Mouse (Mus musculus) MEL (cell line): Measurements from ENCODE around the gene Gm13889. TPM values are rescaled to one million over a fixed set of nuclear protein-coding genes. Genes with fewer than 3 reads are reported as not detected.

Experiments used
- DNase-seq: peaks from one replicate; pipeline ENCODE4 v3.0.0; 2011; ENCODE audit warnings: low read depth, low spot score
- H3K27ac ChIP-seq: 2 replicates; pipeline ENCODE4 v1.5.1; 2012; ENCODE audit warnings: low read depth, mild to moderate bottlenecking, control low read depth, low read length, moderate library complexity; ENCODE audit not compliant: control insufficient read depth
- H3K27me3 ChIP-seq, 2 experiments: fragments of 150-350 bp in 1 of 2; sonication (generic) in 1 of 2; 2 replicates each; pipeline ENCODE4 v1.6.1; 2012; ENCODE audit warnings: low read length in 2 of 2, mild to moderate bottlenecking in 2 of 2, improper control_type of control experiment in 1 of 2, moderate library complexity in 1 of 2; ENCODE audit not compliant: insufficient read depth in 2 of 2, control insufficient read depth in 1 of 2
- H3K36me3 ChIP-seq, 2 experiments: 2 replicates each; pipeline ENCODE4 v1.6.1; 2012 to 2014; ENCODE audit warnings: low read length in 2 of 2, improper control_type of control experiment in 1 of 2, inconsistent platforms in 1 of 2, mild to moderate bottlenecking in 1 of 2; ENCODE audit not compliant: insufficient read depth in 2 of 2, control insufficient read depth in 1 of 2
- H3K4me1 ChIP-seq, 2 experiments: fragments of 150-350 bp in 1 of 2; sonication (generic) in 1 of 2; 2 replicates each; pipeline ENCODE4 v1.6.1; 2012; ENCODE audit warnings: low read length in 2 of 2, improper control_type of control experiment in 1 of 2, mild to moderate bottlenecking in 1 of 2; ENCODE audit not compliant: insufficient read depth in 2 of 2, control insufficient read depth in 1 of 2
- H3K4me3 ChIP-seq, 2 experiments: fragments of 150-350 bp in 1 of 2; sonication (generic) in 1 of 2; 2 replicates each; pipeline ENCODE4 v1.5.1; 2012; ENCODE audit warnings: low read depth in 2 of 2, low read length in 2 of 2, mild to moderate bottlenecking in 2 of 2, moderate library complexity in 2 of 2, control low read depth in 1 of 2, improper control_type of control experiment in 1 of 2; ENCODE audit not compliant: control insufficient read depth in 1 of 2, insufficient read depth in 1 of 2
- H3K79me2 ChIP-seq: 2 replicates; pipeline ENCODE4 v1.6.1; 2012; ENCODE audit warnings: mild to moderate bottlenecking, low read length, moderate library complexity; ENCODE audit not compliant: control insufficient read depth, poor library complexity, insufficient read depth
- H3K9ac ChIP-seq: 2 replicates; pipeline ENCODE4 v1.6.1; 2012; ENCODE audit warnings: low read depth, mild to moderate bottlenecking, control low read depth, low read length, moderate library complexity; ENCODE audit not compliant: control insufficient read depth, poor library complexity, severe bottlenecking
- H3K9me3 ChIP-seq: fragments of 150-350 bp; sonication (generic); replicated peaks from 2 replicates; pipeline ENCODE4 v1.6.1; 2012; ENCODE audit warnings: mild to moderate bottlenecking, low read length, improper control_type of control experiment, moderate library complexity; ENCODE audit not compliant: insufficient read depth
- CHD2 ChIP-seq: IDR thresholded peaks from 2 replicates; pipeline ENCODE4 v1.6.1; 2011; ENCODE audit warnings: low read length, improper control_type of control experiment
- CTCF ChIP-seq, 3 experiments: IDR thresholded peaks in 2 of 3; conservative IDR thresholded peaks in 1 of 3; 2 replicates each; pipeline ENCODE4 v1.5.1; 2011 to 2012; ENCODE audit warnings: low read length in 3 of 3, low read depth in 2 of 3, mild to moderate bottlenecking in 2 of 3, improper control_type of control experiment in 1 of 3, inconsistent platforms in 1 of 3, mixed read lengths in 1 of 3, moderate library complexity in 1 of 3; ENCODE audit not compliant: control insufficient read depth in 1 of 3, insufficient read depth in 1 of 3, poor library complexity in 1 of 3, severe bottlenecking in 1 of 3
- E2F4 ChIP-seq: IDR thresholded peaks from 2 replicates; pipeline ENCODE4 v1.6.1; 2011; ENCODE audit warnings: low read depth, low read length, improper control_type of control experiment, borderline replicate concordance
- ETS1 ChIP-seq: IDR thresholded peaks from 2 replicates; pipeline ENCODE4 v1.6.1; 2012; ENCODE audit warnings: low read depth, mild to moderate bottlenecking, inconsistent platforms, low read length, improper control_type of control experiment, moderate library complexity
- GATA1 ChIP-seq: IDR thresholded peaks from 2 replicates; pipeline ENCODE4 v1.6.1; 2011; ENCODE audit warnings: low read depth, low read length, improper control_type of control experiment
- JUND ChIP-seq: IDR thresholded peaks from 2 replicates; pipeline ENCODE4 v1.6.1; 2011; ENCODE audit warnings: low read depth, mild to moderate bottlenecking, improper control_type of control experiment, low read length
- KAT2A ChIP-seq: conservative IDR thresholded peaks from 2 replicates; pipeline ENCODE4 v1.6.1; 2012; ENCODE audit warnings: low read depth, low read length, improper control_type of control experiment, inconsistent platforms
- MAX ChIP-seq: IDR thresholded peaks from 2 replicates; pipeline ENCODE4 v1.6.1; 2011; ENCODE audit warnings: low read length, improper control_type of control experiment
- MEF2A ChIP-seq: IDR thresholded peaks from 2 replicates; pipeline ENCODE4 v1.6.1; 2014; ENCODE audit warnings: low read depth, mild to moderate bottlenecking, inconsistent platforms, low read length, improper control_type of control experiment; ENCODE audit not compliant: poor library complexity, insufficient replicate concordance, severe bottlenecking; ENCODE audit errors: extremely low read depth
- MYC ChIP-seq: IDR thresholded peaks from 2 replicates; pipeline ENCODE4 v1.6.1; 2011; ENCODE audit warnings: low read depth, mild to moderate bottlenecking, low read length, improper control_type of control experiment, moderate library complexity
- NRF1 ChIP-seq: IDR thresholded peaks from 2 replicates; pipeline ENCODE4 v1.6.1; 2014; ENCODE audit warnings: low read depth, mild to moderate bottlenecking, inconsistent platforms, low read length, improper control_type of control experiment, moderate library complexity; ENCODE audit not compliant: poor library complexity, insufficient read depth, severe bottlenecking
- POLR2A ChIP-seq, 2 experiments: IDR thresholded peaks; 2 replicates each; pipeline ENCODE4 v1.6.1; 2011 to 2012; ENCODE audit warnings: low read length in 2 of 2, mild to moderate bottlenecking in 2 of 2, control low read depth in 1 of 2, improper control_type of control experiment in 1 of 2, low read depth in 1 of 2, moderate library complexity in 1 of 2; ENCODE audit not compliant: control insufficient read depth in 1 of 2, insufficient read depth in 1 of 2, poor library complexity in 1 of 2
- POLR2AphosphoS2 ChIP-seq: IDR thresholded peaks from 2 replicates; pipeline ENCODE4 v1.6.1; 2011; ENCODE audit warnings: low read length, improper control_type of control experiment
- POLR2AphosphoS5 ChIP-seq: IDR thresholded peaks from 2 replicates; pipeline ENCODE4 v1.6.1; 2012; ENCODE audit warnings: low read depth, borderline replicate concordance, mild to moderate bottlenecking, inconsistent platforms, low read length, moderate library complexity, mixed read lengths
- SIN3A ChIP-seq: IDR thresholded peaks from 2 replicates; pipeline ENCODE4 v1.6.1; 2012; ENCODE audit warnings: low read length, improper control_type of control experiment, inconsistent platforms
- SMC3 ChIP-seq: IDR thresholded peaks from 2 replicates; pipeline ENCODE4 v1.6.1; 2011; ENCODE audit warnings: low read depth, low read length, improper control_type of control experiment
- TAL1 ChIP-seq: IDR thresholded peaks from 2 replicates; pipeline ENCODE4 v1.6.1; 2012; ENCODE audit warnings: mild to moderate bottlenecking, inconsistent platforms, low read length, moderate library complexity, mixed read lengths
- TBP ChIP-seq: IDR thresholded peaks from 2 replicates; pipeline ENCODE4 v1.8.0; 2011; ENCODE audit warnings: low read depth, low read length, improper control_type of control experiment
- TCF12 ChIP-seq: IDR thresholded peaks from 2 replicates; pipeline ENCODE4 v1.6.1; 2014; ENCODE audit warnings: low read depth, mild to moderate bottlenecking, inconsistent platforms, low read length, improper control_type of control experiment, moderate library complexity
- UBTF ChIP-seq: IDR thresholded peaks from 2 replicates; pipeline ENCODE4 v1.6.1; 2012; ENCODE audit warnings: low read depth, mild to moderate bottlenecking, inconsistent platforms, low read length, improper control_type of control experiment, moderate library complexity, borderline replicate concordance; ENCODE audit not compliant: insufficient read depth
- USF1 ChIP-seq: IDR thresholded peaks from 2 replicates; pipeline ENCODE4 v1.6.1; 2014; ENCODE audit warnings: low read depth, mild to moderate bottlenecking, inconsistent platforms, low read length, improper control_type of control experiment, moderate library complexity
- ZC3H11A ChIP-seq: IDR thresholded peaks from 2 replicates; pipeline ENCODE4 v1.6.1; 2012; ENCODE audit warnings: low read depth, mild to moderate bottlenecking, inconsistent platforms, low read length, improper control_type of control experiment
- ZKSCAN1 ChIP-seq: IDR thresholded peaks from 2 replicates; pipeline ENCODE4 v1.6.1; 2012; ENCODE audit warnings: low read depth, mild to moderate bottlenecking, inconsistent platforms, low read length, improper control_type of control experiment, moderate library complexity
- ZMIZ1 ChIP-seq: IDR thresholded peaks from 2 replicates; pipeline ENCODE4 v1.6.1; 2012; ENCODE audit warnings: low read depth, mild to moderate bottlenecking, inconsistent platforms, low read length, improper control_type of control experiment, moderate library complexity
- polyA plus RNA-seq, 2 experiments: library from polyadenylated mRNA; stranded (reverse) in 1 of 2; unstranded in 1 of 2; fragments of >175 nt in 1 of 2; fragments of >200 nt in 1 of 2; gene quantifications; 2 replicates each; pipeline versions ENCODE4 v1.2.1 to v1.2.4; 2012; ENCODE audit warnings: low replicate concordance in 2 of 2, low read depth in 1 of 2; ENCODE audit not compliant: insufficient read length in 2 of 2, insufficient read depth in 1 of 2, missing spikeins in 1 of 2
- total RNA-seq: library from RNA; depleted of rRNA; stranded (reverse); fragments of 300-350 nt; gene quantifications from 2 replicates; pipeline ENCODE4 v1.2.3, GENCODE M21; 2012

Gm13889 gene
- total and polyA plus RNA-seq, 3 experiments: not detected

- DNase-seq: no peak
- Histone ChIP-seq H3K4me1 (no peaks in the 10 kb centered on the region), H3K36me3 (no peaks in the 10 kb centered on the region), H3K79me2 (no peaks in the 10 kb centered on the region), H3K27me3 (no peaks in the 10 kb centered on the region), H3K9me3 (no peaks in the 10 kb centered on the region), H3K4me3 (no peak overlapping the region), H3K27ac (no peak overlapping the region), H3K9ac (no peak overlapping the region)
- TF ChIP-seq SIN3A (no peak), POLR2AphosphoS5 (no peak), ETS1 (no peak), USF1 (no peak), GATA1 (no peak), CHD2 (no peak), MEF2A (no peak), MAX (no peak), KAT2A (no peak), TAL1 (no peak), ZKSCAN1 (no peak), POLR2A (IDR thresholded peaks at IDR 0.05; ENCODE audit: control insufficient read depth in 1 of 2, insufficient read depth in 1 of 2, low read depth in 1 of 2, low read length in 2 of 2, poor library complexity in 1 of 2) (no peak), POLR2AphosphoS2 (no peak), E2F4 (no peak), ZMIZ1 (no peak), SMC3 (no peak), MYC (no peak)
Observed at GRCm38 (mm10) chr2:93957785-93958175, 779 bp upstream of the Gm13889 start.

GRCm38 (mm10) chr2:93956331-93956801 is 635 bp downstream of the Gm13889 start:
- no peaks in the 10 kb centered on the region for H3K36me3 ChIP-seq
- H3K79me2 ChIP-seq: no peaks in the 10 kb centered on the region
- H3K9me3 ChIP-seq: no peaks in the 10 kb centered on the region
- H3K9ac ChIP-seq: no peak overlapping the region
- H3K27me3 ChIP-seq: no peaks in the 10 kb centered on the region
- H3K4me3 ChIP-seq: no peak overlapping the region
- no peak for TF ChIP-seq TCF12
- no peak for TF ChIP-seq TBP
- no peak for TF ChIP-seq NRF1
- no peak for TF ChIP-seq JUND
- TF ChIP-seq CTCF (IDR thresholded peaks at IDR 0.05 in 2 of 3, conservative IDR thresholded peaks at IDR 0.05 in 1 of 3; ENCODE audit: control insufficient read depth in 1 of 3, insufficient read depth in 1 of 3, low read depth in 2 of 3, low read length in 3 of 3, poor library complexity in 1 of 3, severe bottlenecking in 1 of 3): no peak
- TF ChIP-seq ZC3H11A: no peak
- TF ChIP-seq UBTF: no peak
- DNase-seq: no peak
- H3K27ac ChIP-seq: no peak overlapping the region
- no peaks in the 10 kb centered on the region for H3K4me1 ChIP-seq
